Mouse (Mus musculus) embryonic fibroblast, embryonic 13.5 days (primary cell): Measurements from ENCODE around the gene Lilr4b. TPM values are rescaled to one million over a fixed set of nuclear protein-coding genes. Genes with fewer than 3 reads are reported as not detected.

Experiments used
- H3K27ac ChIP-seq: 2 replicates; pipeline ENCODE4 v1.5.1; 2012; ENCODE audit warnings: low read length, control low read depth, inconsistent platforms; ENCODE audit not compliant: insufficient read depth
- H3K4me1 ChIP-seq: 2 replicates; pipeline ENCODE4 v1.6.1; 2011; ENCODE audit warnings: low read length; ENCODE audit not compliant: control insufficient read depth, insufficient read depth
- H3K4me3 ChIP-seq: 2 replicates; pipeline ENCODE4 v1.5.1; 2011; ENCODE audit warnings: mild to moderate bottlenecking, control low read depth, low read length; ENCODE audit not compliant: insufficient read depth
- CTCF ChIP-seq: IDR thresholded peaks from 2 replicates; pipeline ENCODE4 v1.5.1; 2011; ENCODE audit warnings: mild to moderate bottlenecking, control low read depth, low read length, moderate library complexity, borderline replicate concordance; ENCODE audit not compliant: insufficient read depth
- POLR2A ChIP-seq: IDR thresholded peaks from 2 replicates; pipeline ENCODE4 v1.6.1; 2011; ENCODE audit warnings: low read depth, mild to moderate bottlenecking, control low read depth, low read length, moderate library complexity
- polyA plus RNA-seq: library from polyadenylated mRNA; stranded (reverse); fragments of >200 nt; gene quantifications from 2 replicates; pipeline ENCODE4 v1.2.4, GENCODE M21; 2011; ENCODE audit warnings: low read depth; ENCODE audit not compliant: missing spikeins, insufficient read length

Gene Lilr4b
- polyA plus RNA-seq, 1 experiment = 7.1 TPM

DNA sequence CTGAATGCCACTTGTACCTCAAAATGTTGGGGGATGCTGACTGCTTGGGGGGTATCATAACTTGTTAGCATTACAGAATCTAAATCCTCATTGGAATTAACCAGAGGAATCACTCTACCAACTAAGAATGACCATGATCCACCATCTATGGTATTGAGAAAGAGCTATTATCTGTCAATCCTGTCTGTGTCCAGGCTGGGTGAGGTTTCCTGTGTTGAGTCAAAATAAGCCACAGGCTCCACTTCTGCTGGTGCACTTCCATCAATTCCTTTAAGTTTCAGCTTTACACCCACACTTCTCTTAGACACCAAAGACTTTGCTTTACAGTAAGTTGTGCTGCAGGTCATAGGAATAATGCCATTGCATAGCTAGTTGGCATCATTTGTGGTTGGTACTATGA, 41.0 kb downstream of the Lilr4b start:
- TF ChIP-seq POLR2A (no peak), CTCF (no peak)
- no peak overlapping the region for H3K27ac ChIP-seq
- H3K4me1 ChIP-seq = no peaks in the 10 kb centered on the region
- H3K4me3 ChIP-seq = no peak overlapping the region

DNA sequence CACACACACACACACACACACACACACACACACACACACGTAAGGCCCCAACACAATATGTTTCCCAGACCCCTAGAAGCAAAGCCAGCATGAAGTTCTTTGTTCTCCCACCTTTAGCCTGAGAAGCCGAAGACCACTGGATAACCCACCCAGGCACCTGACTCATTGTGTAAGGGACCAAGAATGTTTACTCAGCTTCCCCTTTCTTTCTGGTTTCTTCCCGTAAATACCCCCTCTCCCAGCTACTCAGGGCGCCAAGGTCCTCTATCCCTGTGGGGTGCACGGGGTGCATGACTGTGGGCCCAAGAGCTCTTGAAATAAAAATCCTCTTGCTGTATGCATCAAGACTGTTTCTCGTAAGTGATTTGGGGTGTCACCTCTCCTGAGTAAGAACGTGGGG, 45.7 kb downstream of the Lilr4b start:
- Histone ChIP-seq H3K27ac (no peak overlapping the region), H3K4me1 (no peaks in the 10 kb centered on the region), H3K4me3 (no peak overlapping the region)
- no peak for TF ChIP-seq POLR2A
- TF ChIP-seq CTCF = no peak

DNA sequence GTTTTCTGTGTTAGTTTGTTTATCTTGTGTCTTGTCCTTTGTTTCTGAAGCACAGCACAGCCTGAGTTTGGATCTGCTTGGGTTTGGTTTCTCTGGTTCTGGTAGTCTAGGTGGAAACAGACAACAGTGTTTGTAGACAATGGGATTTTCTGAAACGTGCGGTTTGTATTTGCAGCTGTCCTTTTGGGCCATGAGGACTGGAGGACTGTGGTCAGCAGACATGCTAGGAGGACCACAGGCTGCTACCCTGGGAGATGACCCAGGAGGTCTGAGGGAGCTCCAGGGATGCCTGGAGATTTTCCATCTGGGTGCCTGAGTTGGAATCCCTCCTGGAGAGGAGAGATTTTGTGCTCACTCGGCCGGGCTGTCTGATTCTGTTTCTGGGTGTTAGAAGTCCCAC, 46.2 kb downstream of the Lilr4b start:
- Histone ChIP-seq H3K4me1 (no peaks in the 10 kb centered on the region), H3K4me3 (no peak overlapping the region), H3K27ac (no peak overlapping the region)
- TF ChIP-seq CTCF (no peak), POLR2A (no peak)

DNA sequence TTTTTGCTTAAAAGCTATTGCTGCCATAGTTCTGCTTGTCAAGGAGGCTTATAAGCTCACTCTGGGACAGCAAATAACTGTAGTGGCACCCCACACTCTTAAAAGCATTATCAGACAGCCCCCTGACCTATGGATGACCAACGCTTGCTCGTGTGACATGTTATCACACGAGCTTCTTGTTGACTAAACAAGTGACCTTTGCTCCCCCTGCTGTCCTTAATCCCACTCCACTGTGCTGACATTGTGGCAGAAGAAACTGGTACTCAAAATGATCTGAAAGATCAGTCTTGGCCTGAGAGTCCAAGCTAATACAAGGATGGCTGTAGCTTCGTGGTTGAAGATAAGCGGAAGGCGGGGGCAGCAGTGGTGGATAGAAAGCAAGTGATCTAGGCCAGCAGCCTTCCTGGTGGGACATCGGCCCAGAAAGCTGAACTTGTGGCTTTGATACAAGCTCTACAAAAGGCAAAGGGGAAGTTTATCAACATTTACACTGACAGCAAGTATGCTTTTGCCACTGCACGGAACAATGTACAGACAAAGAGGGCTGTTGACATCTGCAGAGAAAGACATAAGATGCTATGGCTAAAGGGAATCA, 48.5 kb downstream of the Lilr4b start:
- no peak overlapping the region for H3K4me3 ChIP-seq
- no peak overlapping the region for H3K27ac ChIP-seq
- no peaks in the 10 kb centered on the region for H3K4me1 ChIP-seq
- no peak for TF ChIP-seq CTCF
- TF ChIP-seq POLR2A = no peak

DNA sequence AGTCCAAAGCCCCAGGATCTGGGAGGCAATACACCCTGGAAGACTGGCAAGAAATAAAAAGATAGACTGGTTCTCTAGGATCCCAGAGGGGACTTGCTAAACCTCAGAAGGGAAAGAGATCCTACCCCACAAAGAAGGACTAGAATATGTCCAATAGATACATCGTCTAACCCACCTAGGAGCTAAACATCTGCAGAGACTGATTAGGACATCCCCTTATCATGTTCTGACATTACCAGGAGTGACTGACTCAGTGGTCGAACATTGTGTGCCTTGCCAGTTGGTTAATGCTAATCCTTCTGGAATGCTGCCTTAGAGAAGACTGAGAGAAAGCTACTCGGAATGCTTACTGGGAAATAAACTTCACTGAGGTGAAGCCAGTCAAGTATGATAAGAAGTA, 49.1 kb downstream of the Lilr4b start:
- Histone ChIP-seq H3K27ac (no peak overlapping the region), H3K4me1 (no peaks in the 10 kb centered on the region), H3K4me3 (no peak overlapping the region)
- TF ChIP-seq POLR2A (no peak), CTCF (no peak)

DNA sequence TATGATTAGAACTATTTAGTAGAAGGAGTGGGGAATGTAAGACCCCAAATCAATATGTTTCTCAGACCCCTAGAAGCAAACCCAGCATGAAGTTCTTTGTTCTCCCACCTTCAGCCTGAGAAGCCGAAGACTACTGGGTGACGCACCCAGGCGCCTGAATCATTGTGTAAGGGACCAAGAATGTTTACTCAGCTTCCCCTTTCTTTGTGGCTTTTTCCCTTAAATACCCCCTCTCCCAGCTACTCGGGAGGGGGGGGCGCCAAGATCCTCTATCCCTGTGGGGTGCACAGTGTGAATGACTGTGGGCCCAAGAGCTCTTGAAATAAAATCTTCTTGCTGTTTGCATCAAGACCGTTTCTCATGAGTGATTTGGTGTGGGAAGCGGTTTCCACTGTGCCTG, 50.4 kb downstream of the Lilr4b start:
- no peak for TF ChIP-seq CTCF
- TF ChIP-seq POLR2A = no peak
- no peak overlapping the region for H3K4me3 ChIP-seq
- no peak overlapping the region for H3K27ac ChIP-seq
- H3K4me1 ChIP-seq = no peaks in the 10 kb centered on the region

Other genes starting within 250 kb of the Lilr4b start
- gene Gm49339, start within 50 bp of the Lilr4b start, polyA plus RNA-seq = 0.80 and 6.8 TPM in 2 replicates
- 0.62 and 6.0 TPM in 2 replicates for gene Lilrb4a, start 10.3 kb downstream of the Lilr4b start, polyA plus RNA-seq
- not detected in 2 replicates for gene Fam162b, start 109.9 kb downstream of the Lilr4b start, polyA plus RNA-seq
- not detected in 2 replicates for gene Gprc6a, start 150.8 kb downstream of the Lilr4b start, polyA plus RNA-seq
- gene Rfx6, start 197.1 kb downstream of the Lilr4b start, polyA plus RNA-seq = not detected in 2 replicates